Mouse (Mus musculus): Measurements from ENCODE around the gene Kmt2c.

DNA sequence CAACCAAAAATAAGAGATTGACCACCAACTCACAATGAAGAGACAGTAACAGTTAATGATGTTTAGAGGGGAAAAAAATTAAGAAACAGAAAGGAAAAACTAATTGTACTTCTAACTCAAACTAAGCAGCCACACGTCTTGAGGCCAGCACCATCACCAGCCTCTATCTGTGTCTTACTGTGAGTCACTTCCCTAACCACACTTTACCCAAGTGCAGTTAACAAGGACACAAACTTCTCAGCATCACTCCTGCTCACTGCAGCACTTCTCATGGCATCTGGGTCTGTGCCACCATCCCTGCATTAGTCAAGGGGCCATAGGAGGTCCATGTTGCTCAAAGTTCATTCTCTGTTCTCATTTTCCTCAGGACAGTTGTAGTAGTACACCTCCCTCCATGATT is 131.5 kb downstream of the Kmt2c start:
- TF ChIP-seq CTCF (conservative IDR thresholded peaks at IDR 0.05 in 1 of 2, IDR thresholded peaks at IDR 0.05 in 1 of 2; ENCODE audit: low read depth in 2 of 2, low read length in 2 of 2), result no peak
- no peak for TF ChIP-seq MAX (IDR thresholded peaks at IDR 0.05; ENCODE audit: low read length)
- TF ChIP-seq PAX5 (IDR thresholded peaks at IDR 0.05; ENCODE audit: low read length), result no peak
- no peak for TF ChIP-seq EP300 (IDR thresholded peaks at IDR 0.05; ENCODE audit: low read length)
- TF ChIP-seq CHD2 (IDR thresholded peaks at IDR 0.05; ENCODE audit: low read length), result no peak
- TF ChIP-seq ZNF384 (IDR thresholded peaks at IDR 0.05; ENCODE audit: low read depth, low read length), result no peak
- no peak for TF ChIP-seq POLR2A (IDR thresholded peaks at IDR 0.05; ENCODE audit: low read depth, low read length)
- TF ChIP-seq USF1 (IDR thresholded peaks at IDR 0.05; ENCODE audit: low read depth, low read length), result no peak
- TF ChIP-seq ZC3H11A (IDR thresholded peaks at IDR 0.05; ENCODE audit: low read depth, low read length), result no peak
